Mouse (Mus musculus): ENCODE data around the gene Cfap52. TPM values are rescaled to one million over a fixed set of nuclear protein-coding genes. Genes with fewer than 3 reads are reported as not detected.
A peak's percentile ranks its signal among the peaks of the same experiment; 100 is the strongest.

The Cfap52 gene
- polyA plus RNA-seq, 1 experiment: not detected

DNA sequence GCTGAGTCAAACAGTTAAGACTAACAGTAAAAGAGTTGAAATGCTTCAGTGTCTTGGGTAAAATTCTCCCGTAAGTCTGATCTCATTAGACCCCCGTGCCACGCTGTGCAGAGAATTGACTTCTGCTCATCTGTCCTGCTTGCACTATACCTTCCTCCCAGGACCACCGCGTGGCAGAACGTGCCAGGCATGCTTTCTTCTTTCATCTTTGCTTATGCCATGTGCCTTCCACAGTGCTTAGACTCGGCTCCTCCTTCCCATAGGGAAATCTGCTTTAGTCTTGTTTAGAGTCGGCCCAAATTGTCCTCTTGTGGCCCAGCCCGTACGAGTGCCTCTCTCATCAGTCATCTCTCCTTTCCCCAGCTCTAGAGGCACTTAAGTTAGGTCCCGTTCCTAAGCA, 2.4 kb upstream of the Cfap52 start:
- DNase-seq (ENCODE audit: low read depth in 1 of 2, low spot score in 2 of 2): no peak
- no peak for TF ChIP-seq CTCF (IDR thresholded peaks at IDR 0.05; ENCODE audit: extremely low read depth, insufficient read depth, insufficient read length, insufficient replicate concordance)
- no peak for TF ChIP-seq POLR2A (IDR thresholded peaks at IDR 0.05; ENCODE audit: low read depth, low read length)
- 88% methylated on average over 11 of the region's 11 CpGs for WGBS
- Histone ChIP-seq H3K4me3 (ENCODE audit: extremely low read depth, insufficient read depth, insufficient read length) (no peak overlapping the region), H3K36me3 (ENCODE audit: control insufficient read depth, insufficient read depth, low read length) (peaks cover 8% of the 10 kb centered on the region), H3K27me3 (ENCODE audit: control insufficient read depth, insufficient read depth, low read length) (no peaks in the 10 kb centered on the region), H3K4me1 (ENCODE audit: control insufficient read depth, insufficient read depth, insufficient read length) (peaks cover 2% of the 10 kb centered on the region; the same call in 1 of the 2 replicates), H3K27ac (ENCODE audit: insufficient read depth, low read length) (no peak overlapping the region)

DNA sequence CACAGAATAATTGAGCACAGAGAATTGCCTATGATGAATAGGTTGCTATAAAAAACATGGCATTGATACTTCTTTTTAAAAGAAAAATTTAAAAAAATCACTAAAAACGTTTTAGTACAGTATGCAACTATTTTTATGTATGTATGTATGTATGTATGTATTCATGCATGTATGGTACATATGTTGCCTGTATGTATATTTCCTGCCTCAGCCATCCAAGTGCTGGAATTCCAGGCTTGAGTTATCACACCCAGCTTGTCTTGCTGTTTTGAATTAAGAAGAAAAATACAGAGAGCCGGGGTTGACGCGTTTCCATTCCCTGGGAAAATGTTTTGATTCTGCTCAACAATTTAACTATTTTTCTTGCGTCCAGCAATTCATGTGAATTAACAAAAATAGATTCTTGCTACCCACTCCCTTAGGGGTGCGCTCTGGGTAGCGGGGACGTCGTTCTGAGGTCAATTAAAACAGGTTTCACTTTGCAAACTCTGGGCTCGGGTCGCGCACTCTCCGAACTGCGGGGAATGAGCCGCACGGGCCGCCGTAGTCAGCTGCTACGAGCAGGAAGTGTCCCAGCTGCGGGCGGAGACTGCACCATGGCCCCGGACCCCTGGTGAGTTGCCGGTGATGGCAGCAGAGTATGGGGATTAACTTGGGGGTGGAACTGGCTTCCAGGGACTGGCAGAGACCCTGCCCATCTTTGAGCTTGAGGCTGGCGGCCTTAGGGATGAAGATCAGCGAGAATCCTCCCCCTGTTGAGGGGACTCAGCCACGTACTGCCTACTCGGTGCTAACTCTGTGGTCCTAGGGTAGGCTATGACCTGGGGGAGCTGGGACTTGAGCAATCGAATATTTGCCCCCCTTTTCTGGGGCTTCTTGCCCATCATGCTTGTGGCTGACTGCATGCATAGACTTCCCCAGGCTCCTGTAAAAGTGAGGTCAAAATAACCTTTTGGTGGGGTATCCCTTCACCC, 741 bp upstream of the Cfap52 start, which contains the start of gene Stx8:
Stx8 (plus strand) TSS at position 289 of the 974 bp plus-strand sequence.
- peak within 1 kb of the TSS; percentile 1; the same call in 1 of the 2 replicates for H3K27ac ChIP-seq (ENCODE audit: insufficient read depth, low read length)
- peak within 1 kb of the TSS; percentile 79 for H3K4me3 ChIP-seq (ENCODE audit: extremely low read depth, insufficient read depth, insufficient read length)
- DNase-seq (ENCODE audit: low read depth in 1 of 2, low spot score in 2 of 2): peak; percentile 66 to 93
- WGBS: under 1% methylated on average over 28 of the region's 28 CpGs
- TF ChIP-seq POLR2A (IDR thresholded peaks at IDR 0.05; ENCODE audit: low read depth, low read length) (no peak), CTCF (IDR thresholded peaks at IDR 0.05; ENCODE audit: extremely low read depth, insufficient read depth, insufficient read length, insufficient replicate concordance) (no peak)
- peaks cover 3% of the 10 kb centered on the region; the same call in 1 of the 2 replicates for H3K36me3 ChIP-seq (ENCODE audit: control insufficient read depth, insufficient read depth, low read length)
- peaks cover 2% of the 10 kb centered on the region; the same call in 1 of the 2 replicates for H3K4me1 ChIP-seq (ENCODE audit: control insufficient read depth, insufficient read depth, insufficient read length)
- H3K27me3 ChIP-seq (ENCODE audit: control insufficient read depth, insufficient read depth, low read length): no peaks in the 10 kb centered on the region

DNA sequence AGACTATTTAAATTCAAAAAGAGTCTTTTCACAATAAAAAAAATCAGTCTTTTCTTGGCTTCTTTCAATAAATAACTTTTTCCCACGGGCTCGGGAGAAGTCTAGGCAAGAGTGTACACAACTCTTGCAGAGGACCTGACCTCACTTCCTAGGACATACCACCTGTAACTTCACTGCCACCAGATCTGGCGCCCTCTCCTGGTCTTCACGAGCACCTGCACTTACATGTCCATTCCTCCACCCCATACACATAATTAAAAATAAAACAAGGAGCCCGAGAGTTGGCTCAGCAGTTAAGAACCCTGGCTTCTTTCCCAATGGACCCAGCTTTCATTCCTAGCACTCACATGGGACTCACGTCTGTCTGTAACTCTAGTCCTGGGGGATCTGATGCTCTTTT, 1.3 kb downstream of the Cfap52 start:
- no peaks in the 10 kb centered on the region for H3K27me3 ChIP-seq (ENCODE audit: control insufficient read depth, insufficient read depth, low read length)
- 78% methylated on average over 6 of the region's 6 CpGs for WGBS
- H3K27ac ChIP-seq (ENCODE audit: insufficient read depth, low read length): no peak overlapping the region
- H3K4me1 ChIP-seq (ENCODE audit: control insufficient read depth, insufficient read depth, insufficient read length): peaks cover 2% of the 10 kb centered on the region; the same call in 1 of the 2 replicates
- no peak for TF ChIP-seq POLR2A (IDR thresholded peaks at IDR 0.05; ENCODE audit: low read depth, low read length)
- TF ChIP-seq CTCF (IDR thresholded peaks at IDR 0.05; ENCODE audit: extremely low read depth, insufficient read depth, insufficient read length, insufficient replicate concordance): no peak
- no peak for DNase-seq (ENCODE audit: low read depth in 1 of 2, low spot score in 2 of 2)
- H3K36me3 ChIP-seq (ENCODE audit: control insufficient read depth, insufficient read depth, low read length): no peaks in the 10 kb centered on the region
- H3K4me3 ChIP-seq (ENCODE audit: extremely low read depth, insufficient read depth, insufficient read length): no peak overlapping the region

DNA sequence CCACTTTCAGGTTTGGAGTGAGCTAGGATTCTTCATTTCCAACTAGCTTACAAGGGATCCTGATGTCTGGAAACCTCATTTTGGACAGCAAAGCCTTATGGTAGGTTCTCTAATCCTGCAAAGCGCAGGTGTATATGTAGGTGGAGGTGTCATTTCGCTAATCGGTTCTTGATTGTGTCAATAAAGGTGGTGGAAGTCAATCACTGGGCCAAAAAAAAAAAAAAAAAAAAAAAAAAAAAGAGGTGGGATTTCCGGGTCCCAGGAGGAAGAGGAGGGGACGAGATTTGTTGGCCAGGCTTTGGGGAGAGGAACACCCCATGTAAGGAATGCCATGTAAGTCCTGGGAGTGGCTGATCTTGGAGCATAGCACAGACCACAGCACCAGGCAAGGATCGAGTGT, 11.0 kb downstream of the Cfap52 start:
- no peak for DNase-seq (ENCODE audit: low read depth in 1 of 2, low spot score in 2 of 2)
- Histone ChIP-seq H3K4me3 (ENCODE audit: extremely low read depth, insufficient read depth, insufficient read length) (no peak overlapping the region), H3K36me3 (ENCODE audit: control insufficient read depth, insufficient read depth, low read length) (no peaks in the 10 kb centered on the region), H3K4me1 (ENCODE audit: control insufficient read depth, insufficient read depth, insufficient read length) (no peaks in the 10 kb centered on the region), H3K27ac (ENCODE audit: insufficient read depth, low read length) (no peak overlapping the region), H3K27me3 (ENCODE audit: control insufficient read depth, insufficient read depth, low read length) (peaks cover 1% of the 10 kb centered on the region; the same call in 1 of the 2 replicates)
- TF ChIP-seq CTCF (IDR thresholded peaks at IDR 0.05; ENCODE audit: extremely low read depth, insufficient read depth, insufficient read length, insufficient replicate concordance) (no peak), POLR2A (IDR thresholded peaks at IDR 0.05; ENCODE audit: low read depth, low read length) (no peak)
- WGBS: 86% methylated on average over 6 of the region's 6 CpGs

DNA sequence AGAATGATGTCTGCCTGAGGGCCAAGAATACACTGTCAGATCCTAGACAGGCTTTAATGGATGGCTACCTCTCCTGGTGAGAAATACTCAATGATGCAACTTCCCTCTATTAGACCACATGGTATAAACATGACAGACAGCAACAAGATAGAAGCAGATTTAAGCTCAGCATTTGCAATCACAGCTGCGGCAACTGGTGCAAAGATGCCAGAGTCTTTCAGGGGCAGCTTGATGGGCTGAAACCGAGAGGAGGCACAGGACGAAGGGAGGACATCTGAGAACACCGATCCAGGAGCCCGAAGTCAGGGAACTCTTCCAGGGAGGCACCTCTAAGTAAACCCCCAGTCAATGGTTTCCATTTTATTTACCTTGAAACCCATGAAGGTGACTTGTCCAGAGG, 11.8 kb downstream of the Cfap52 start:
- no peaks in the 10 kb centered on the region for H3K36me3 ChIP-seq (ENCODE audit: control insufficient read depth, insufficient read depth, low read length)
- WGBS: 85% methylated on average over 5 of the region's 5 CpGs
- DNase-seq (ENCODE audit: low read depth in 1 of 2, low spot score in 2 of 2): no peak
- no peak overlapping the region for H3K4me3 ChIP-seq (ENCODE audit: extremely low read depth, insufficient read depth, insufficient read length)
- peaks cover 1% of the 10 kb centered on the region; the same call in 1 of the 2 replicates for H3K27me3 ChIP-seq (ENCODE audit: control insufficient read depth, insufficient read depth, low read length)
- no peaks in the 10 kb centered on the region for H3K4me1 ChIP-seq (ENCODE audit: control insufficient read depth, insufficient read depth, insufficient read length)
- TF ChIP-seq CTCF (IDR thresholded peaks at IDR 0.05; ENCODE audit: extremely low read depth, insufficient read depth, insufficient read length, insufficient replicate concordance) (no peak), POLR2A (IDR thresholded peaks at IDR 0.05; ENCODE audit: low read depth, low read length) (no peak)
- no peak overlapping the region for H3K27ac ChIP-seq (ENCODE audit: insufficient read depth, low read length)

DNA sequence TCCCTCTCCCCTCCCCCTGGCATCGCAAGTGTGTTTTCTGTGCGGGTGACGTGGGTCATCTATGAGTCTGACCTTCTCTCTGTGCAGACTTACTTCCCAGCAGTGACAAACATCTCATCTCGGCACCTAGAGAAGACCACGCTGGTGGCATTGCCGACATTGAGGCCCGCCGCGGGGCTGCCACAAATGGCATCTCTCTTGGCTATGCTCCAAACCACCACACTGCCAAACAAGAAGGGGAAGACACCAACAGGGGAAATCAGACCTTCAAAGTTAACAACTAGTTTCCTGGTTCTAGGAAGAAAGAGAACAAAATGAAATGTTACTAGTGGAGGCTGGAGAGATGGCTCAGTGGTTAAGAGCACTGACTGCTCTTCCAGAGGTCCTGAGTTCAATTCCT, 16.0 kb downstream of the Cfap52 start:
- no peak overlapping the region for H3K4me3 ChIP-seq (ENCODE audit: extremely low read depth, insufficient read depth, insufficient read length)
- WGBS: 14% methylated on average over 9 of the region's 9 CpGs
- no peaks in the 10 kb centered on the region for H3K36me3 ChIP-seq (ENCODE audit: control insufficient read depth, insufficient read depth, low read length)
- no peaks in the 10 kb centered on the region for H3K4me1 ChIP-seq (ENCODE audit: control insufficient read depth, insufficient read depth, insufficient read length)
- peaks cover 1% of the 10 kb centered on the region; the same call in 1 of the 2 replicates for H3K27me3 ChIP-seq (ENCODE audit: control insufficient read depth, insufficient read depth, low read length)
- no peak for DNase-seq (ENCODE audit: low read depth in 1 of 2, low spot score in 2 of 2)
- TF ChIP-seq POLR2A (IDR thresholded peaks at IDR 0.05; ENCODE audit: low read depth, low read length) (no peak), CTCF (IDR thresholded peaks at IDR 0.05; ENCODE audit: extremely low read depth, insufficient read depth, insufficient read length, insufficient replicate concordance) (no peak)
- H3K27ac ChIP-seq (ENCODE audit: insufficient read depth, low read length): no peak overlapping the region

Measured in spleen, adult 2 months (tissue).